Mouse (Mus musculus): ENCODE data around the gene Kmt2d. TPM values are rescaled to one million over a fixed set of nuclear protein-coding genes. Genes with fewer than 3 reads are reported as not detected.
A peak's percentile ranks its signal among the peaks of the same experiment; 100 is the strongest.
"Not testable (repeated sequence)": the region's sequence is repeated elsewhere in the genome, so short reads cannot be mapped to it uniquely, and the experiment has no call there.

Gene Kmt2d
- polyA plus RNA-seq (2012; rRNA removed) (4.3 and 5.7 TPM in 2 replicates), polyA plus RNA-seq (2014; fragmentation: Nextera tagmentation; extraction: Ambion mirVana) (3.9 and 4.3 TPM in 2 replicates)

DNA sequence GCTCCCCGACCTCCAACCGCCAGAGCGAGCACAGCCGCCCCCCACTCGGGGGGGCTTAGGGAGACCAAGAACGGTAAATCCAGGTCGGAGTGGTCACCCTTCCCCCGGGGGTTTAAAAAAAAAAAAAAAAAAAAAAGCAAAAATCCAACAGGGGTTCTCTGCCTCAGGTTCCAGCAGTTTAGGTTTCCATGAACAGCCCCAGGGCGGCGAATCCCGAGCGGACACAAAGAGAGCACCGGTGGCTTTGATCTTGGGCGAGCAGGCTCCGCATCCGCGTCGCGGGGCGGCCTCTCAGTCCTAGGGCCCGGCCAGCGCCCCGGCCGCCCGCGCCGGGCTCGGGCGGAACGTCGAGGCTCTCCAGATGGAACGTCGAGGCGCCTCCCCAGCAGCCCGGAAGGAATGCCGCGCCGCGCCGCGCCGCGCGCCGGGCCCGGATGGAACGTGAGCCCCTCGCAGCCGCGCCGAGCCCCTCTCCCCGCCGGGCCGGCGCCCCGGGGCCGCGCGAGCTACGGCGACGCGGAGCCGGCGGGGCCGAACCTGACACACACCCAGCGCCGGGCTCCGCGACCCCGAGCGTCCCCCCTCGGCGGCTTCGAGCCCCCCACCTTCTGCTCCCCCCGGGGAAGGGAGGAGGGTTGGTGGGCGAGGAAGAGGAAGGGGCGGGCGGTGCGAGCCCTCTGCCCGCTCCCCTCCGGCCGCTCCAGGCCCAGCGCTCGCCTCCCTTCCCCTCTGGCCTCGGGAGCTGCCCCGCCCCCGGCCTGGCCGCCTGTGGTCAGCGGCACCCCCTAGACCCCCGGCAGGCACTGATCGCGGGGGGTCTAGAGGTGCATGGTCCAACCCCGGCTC is at the start of gene Kmt2d:
Gene Kmt2d (minus strand): TSS at position 135 of the 846 bp plus-strand sequence.
- no peak for TF ChIP-seq EP300 (IDR thresholded peaks at IDR 0.05; ENCODE audit: low read depth)
- H3K9me3 ChIP-seq (ENCODE audit: control insufficient read depth, low read length): no peaks in the 10 kb centered on the region
- H3K36me3 ChIP-seq (replicated peaks; ENCODE audit: control insufficient read depth, insufficient read depth, low read depth): peaks cover 6% of the 10 kb centered on the region
- under 1% methylated on average over 87 of the region's 94 CpGs for WGBS (ENCODE audit: insufficient replicate concordance)
- no peaks in the 10 kb centered on the region for H3K27me3 ChIP-seq (ENCODE audit: control insufficient read depth, insufficient read depth, low read length)
- H3K4me1 ChIP-seq (replicated peaks; ENCODE audit: control insufficient read depth in 2 of 2, insufficient read depth in 2 of 2, low read length in 1 of 2): peaks cover 21 to 25% of the 10 kb centered on the region in 2 experiments
- peak within 1 kb of the TSS; percentile 75 for H3K4me2 ChIP-seq (ENCODE audit: low read depth)
- no peak for DNase-seq (ENCODE audit: low read depth in 3 of 3, low spot score in 3 of 3)
- H3K9ac ChIP-seq (replicated peaks): peak within 1 kb of the TSS; percentile 97
- H3K27ac ChIP-seq: peak within 1 kb of the TSS; percentile 82
- peak within 1 kb of the TSS; percentile 94 to 97 for H3K4me3 ChIP-seq (ENCODE audit: insufficient read depth in 1 of 2, low read depth in 2 of 2, low read length in 2 of 2)
- ATAC-seq (ENCODE audit: insufficient read depth): peak; percentile 44

- Histone ChIP-seq H3K9ac (replicated peaks) (peak overlapping the region; percentile 72), H3K4me3 (ENCODE audit: insufficient read depth in 1 of 2, low read depth in 2 of 2, low read length in 2 of 2) (peak overlapping the region; percentile 78 to 84), H3K4me2 (ENCODE audit: low read depth) (peak overlapping the region; percentile 98), H3K4me1 (replicated peaks; ENCODE audit: control insufficient read depth in 2 of 2, insufficient read depth in 2 of 2, low read length in 1 of 2) (peaks cover 12 to 14% of the 10 kb centered on the region in 2 experiments), H3K27ac (peak overlapping the region; percentile 71)
- not testable (repeated sequence) for H3K36me3 ChIP-seq (replicated peaks; ENCODE audit: control insufficient read depth, insufficient read depth, low read depth); DNase-seq (ENCODE audit: low read depth in 3 of 3, low spot score in 3 of 3); H3K9me3 ChIP-seq (ENCODE audit: control insufficient read depth, low read length); H3K27me3 ChIP-seq (ENCODE audit: control insufficient read depth, insufficient read depth, low read length); ATAC-seq (ENCODE audit: insufficient read depth)
- 24% methylated on average over 8 of the region's 8 CpGs for whole genome bisulfite sequencing (ENCODE audit: insufficient replicate concordance)
Observed at GRCm38 (mm10) chr15:98918499-98918895, 47.5 kb upstream of the Kmt2d start.

- H3K9me3 ChIP-seq (ENCODE audit: control insufficient read depth, low read length): no peaks in the 10 kb centered on the region
- ATAC-seq (ENCODE audit: insufficient read depth): peak; percentile 99
- TF ChIP-seq EP300 (IDR thresholded peaks at IDR 0.05; ENCODE audit: low read depth): no peak
- no peak for TF ChIP-seq CTCF (IDR thresholded peaks at IDR 0.05; ENCODE audit: low read depth)
- H3K4me2 ChIP-seq (ENCODE audit: low read depth): peak within 1 kb of the TSS; percentile 98
- under 1% methylated on average over 79 of the region's 82 CpGs for WGBS (ENCODE audit: insufficient replicate concordance)
- peaks cover 9 to 14% of the 10 kb centered on the region in 2 experiments for H3K4me1 ChIP-seq (replicated peaks; ENCODE audit: control insufficient read depth in 2 of 2, insufficient read depth in 2 of 2, low read length in 1 of 2)
- H3K27ac ChIP-seq: peak within 1 kb of the TSS; percentile 71
- H3K4me3 ChIP-seq (ENCODE audit: insufficient read depth in 1 of 2, low read depth in 2 of 2, low read length in 2 of 2): peak within 1 kb of the TSS; percentile 78 to 84
- H3K9ac ChIP-seq (replicated peaks): peak within 1 kb of the TSS; percentile 81
- H3K36me3 ChIP-seq (replicated peaks; ENCODE audit: control insufficient read depth, insufficient read depth, low read depth): no peaks in the 10 kb centered on the region
- peak; percentile 97 to 98 (median 98) for DNase-seq (ENCODE audit: low read depth in 3 of 3, low spot score in 3 of 3)
- H3K27me3 ChIP-seq (ENCODE audit: control insufficient read depth, insufficient read depth, low read length): no peaks in the 10 kb centered on the region
Observed at GRCm38 (mm10) chr15:98917538-98918498, 46.8 kb upstream of the Kmt2d start, which contains the start of gene Lmbr1l. Gene Lmbr1l (minus strand): TSS chr15:98918231.

DNA sequence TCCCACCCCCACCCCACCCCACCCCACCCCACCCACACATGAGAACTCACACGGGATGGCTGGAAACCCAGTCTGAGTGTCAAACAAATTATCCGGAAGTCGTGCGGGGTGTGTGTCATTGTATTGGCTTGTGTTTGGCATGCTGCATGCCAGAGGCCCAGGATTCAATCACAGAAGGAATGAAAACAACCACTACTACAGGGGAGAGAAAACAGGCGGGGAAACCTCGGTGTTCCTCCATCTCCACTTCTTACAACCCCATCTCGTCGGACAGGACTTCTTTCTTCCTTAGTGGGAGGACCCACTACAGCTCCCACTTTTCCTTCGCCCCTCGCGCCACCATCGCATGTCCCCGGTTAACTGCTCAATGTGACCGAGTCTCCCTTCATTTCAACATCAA is 46.1 kb upstream of the Kmt2d start:
- H3K4me2 ChIP-seq (ENCODE audit: low read depth): peak overlapping the region; percentile 98
- TF ChIP-seq CTCF (IDR thresholded peaks at IDR 0.05; ENCODE audit: low read depth) (no peak), EP300 (IDR thresholded peaks at IDR 0.05; ENCODE audit: low read depth) (no peak)
- 2% methylated on average over 14 of the region's 14 CpGs for WGBS (ENCODE audit: insufficient replicate concordance)
- no peak overlapping the region for H3K27ac ChIP-seq
- no peak for DNase-seq (ENCODE audit: low read depth in 3 of 3, low spot score in 3 of 3)
- peak overlapping the region; percentile 81 for H3K9ac ChIP-seq (replicated peaks)
- peaks cover 9 to 14% of the 10 kb centered on the region in 2 experiments for H3K4me1 ChIP-seq (replicated peaks; ENCODE audit: control insufficient read depth in 2 of 2, insufficient read depth in 2 of 2, low read length in 1 of 2)
- H3K27me3 ChIP-seq (ENCODE audit: control insufficient read depth, insufficient read depth, low read length): no peaks in the 10 kb centered on the region
- no peak for ATAC-seq (ENCODE audit: insufficient read depth)
- peak overlapping the region; percentile 78 to 84 for H3K4me3 ChIP-seq (ENCODE audit: insufficient read depth in 1 of 2, low read depth in 2 of 2, low read length in 2 of 2)
- no peaks in the 10 kb centered on the region for H3K36me3 ChIP-seq (replicated peaks; ENCODE audit: control insufficient read depth, insufficient read depth, low read depth)
- no peaks in the 10 kb centered on the region for H3K9me3 ChIP-seq (ENCODE audit: control insufficient read depth, low read length)
